19 mouse cellular contexts compared by ENCODE assay signal in genomic region chr5:33206328-33206727, GRCm38 (mm10). TPM values are rescaled to one million over a fixed set of nuclear protein-coding genes. Genes with fewer than 3 reads are reported as not detected.
"Had no signal": no experiment of that assay in that cellular context is flagged by ENCODE, and none has a peak within 500 bp of the region (broad histone marks: within the 10 kb centered on the region; RNA-seq: fewer than 3 reads in every experiment).

No protein-coding gene starts in this region.

- ATAC-seq: lung, postnatal 0 days; midbrain, embryonic 16.5 days had no signal

- H3K9ac ChIP-seq: midbrain, embryonic 12.5 days; neural tube, embryonic 13.5 days; neural tube, embryonic 15.5 days; stomach, embryonic 15.5 days had no signal

- DNase-seq: lung, adult 2 months; lung, postnatal 14 days; lung, postnatal 36 days; midbrain, embryonic 14.5 days; right cerebral cortex, postnatal 14 days; thymus, adult 2 months; thymus, postnatal 25 days; thymus, postnatal 4 days had no signal

- H3K27ac ChIP-seq: lung, embryonic 15.5 days; macrophage; midbrain, embryonic 10.5 days; midbrain, embryonic 12.5 days; neural tube, embryonic 13.5 days; neural tube, embryonic 15.5 days; stomach, embryonic 15.5 days; stomach, postnatal 0 days had no signal

- H3K4me1 ChIP-seq: lung, embryonic 15.5 days; midbrain, embryonic 12.5 days; neural tube, embryonic 13.5 days; neural tube, embryonic 15.5 days had no signal

- H3K4me2 ChIP-seq: lung, embryonic 15.5 days; midbrain, embryonic 12.5 days; neural tube, embryonic 13.5 days; neural tube, embryonic 15.5 days; stomach, embryonic 15.5 days had no signal

- H3K27me3 ChIP-seq: lung, embryonic 15.5 days; stomach, embryonic 15.5 days had no signal

- H3K9me3 ChIP-seq: lung, embryonic 15.5 days; midbrain, embryonic 10.5 days; midbrain, embryonic 12.5 days; neural tube, embryonic 13.5 days; neural tube, embryonic 15.5 days; stomach, embryonic 15.5 days had no signal

- H3K36me3 ChIP-seq: lung, embryonic 15.5 days; midbrain, embryonic 10.5 days; midbrain, embryonic 12.5 days; neural tube, embryonic 13.5 days; neural tube, embryonic 15.5 days; stomach, embryonic 15.5 days had no signal

- H3K4me3 ChIP-seq: lung, embryonic 15.5 days; midbrain, embryonic 10.5 days; midbrain, embryonic 12.5 days; myocyte; neural tube, embryonic 13.5 days; neural tube, embryonic 15.5 days; stomach, embryonic 15.5 days had no signal

RNA-seq across cellular contexts. Expression of gene Spon2, which starts 11.9 kb away (rescaled TPM):
- polyA plus RNA-seq: macrophage had no signal
